Mouse (Mus musculus) cortical plate, adult 2 months (tissue): ENCODE results near the gene Syne2.

ENCODE experiments used
- CTCF ChIP-seq: fragments of 200-500 bp; IDR thresholded peaks from 2 replicates; pipeline ENCODE4 v1.5.1; 2011; ENCODE audit warnings: mild to moderate bottlenecking, control low read depth, low read length; ENCODE audit not compliant: insufficient read depth; ENCODE audit errors: extremely low read depth
- POLR2A ChIP-seq: fragments of 200-500 bp; IDR thresholded peaks from 2 replicates; pipeline ENCODE4 v1.6.1; 2011; ENCODE audit warnings: mild to moderate bottlenecking, low read length, control low read depth; ENCODE audit not compliant: insufficient read depth; ENCODE audit errors: extremely low read depth

GRCm38 (mm10) chr12:76073066-76073826, 255.3 kb downstream of the Syne2 start:
- TF ChIP-seq POLR2A (no peak), CTCF (no peak)
